Mouse (Mus musculus) stomach, postnatal 0 days (tissue): ENCODE measurements at regions not wholly inside any gene's neighbourhood (a gene's known extent, or its start where the extent isn't known, plus 50 kb on each side); places are given as distances from the start of the nearest gene placed in this dataset.

Experiments
- ATAC-seq: fragments of 200-750 bp; cut with Nextera tagmentation; 2 replicates; pipeline ENCODE4 v1.8.0; 2017; ENCODE audit not compliant: low FRiP score, low TSS enrichment
- DNase-seq: peaks from one replicate; pipeline ENCODE4 v3.0.0-alpha.2; 2016; ENCODE audit warnings: low spot score
- H3K27ac ChIP-seq: fragments of 300-500 bp; sonication (generic); replicated peaks from 2 replicates; pipeline ENCODE4 v1.5.1; 2014; ENCODE audit warnings: mild to moderate bottlenecking, control low read depth
- H3K27me3 ChIP-seq: fragments of 300-500 bp; sonication (generic); 2 replicates; pipeline ENCODE4 v1.6.1; 2014; ENCODE audit warnings: low read length; ENCODE audit not compliant: control insufficient read depth, insufficient read depth
- H3K36me3 ChIP-seq: fragments of 300-500 bp; sonication (generic); 2 replicates; pipeline ENCODE4 v1.6.1; 2014; ENCODE audit warnings: low read length, mixed read lengths; ENCODE audit not compliant: control insufficient read depth, insufficient read depth
- H3K4me1 ChIP-seq: fragments of 300-500 bp; sonication (generic); replicated peaks from 2 replicates; pipeline ENCODE4 v1.6.1; 2014; ENCODE audit warnings: antibody characterized with exemption; ENCODE audit not compliant: control insufficient read depth, insufficient read depth
- H3K4me2 ChIP-seq: fragments of 300-500 bp; sonication (generic); replicated peaks from 2 replicates; pipeline ENCODE4 v1.6.1; 2014; ENCODE audit warnings: low read depth, mild to moderate bottlenecking, control low read depth, moderate library complexity
- H3K4me3 ChIP-seq: fragments of 300-500 bp; sonication (generic); 2 replicates; pipeline ENCODE4 v1.5.1; 2014; ENCODE audit warnings: low read depth, low read length, control low read depth
- H3K9ac ChIP-seq: fragments of 300-500 bp; sonication (generic); 2 replicates; pipeline ENCODE4 v1.6.1; 2014; ENCODE audit warnings: mild to moderate bottlenecking, low read length, control low read depth, mixed read lengths
- H3K9me3 ChIP-seq: fragments of 300-500 bp; sonication (generic); 2 replicates; pipeline ENCODE4 v1.6.1; 2016; ENCODE audit warnings: low read length; ENCODE audit not compliant: control insufficient read depth
- CTCF ChIP-seq: IDR thresholded peaks from 2 replicates; pipeline ENCODE4 v1.5.1; 2016; ENCODE audit warnings: antibody characterized with exemption, low read depth, mild to moderate bottlenecking, moderate library complexity
- EP300 ChIP-seq: optimal IDR thresholded peaks from 2 replicates; pipeline ENCODE3; 2016; ENCODE audit warnings: antibody characterized with exemption
- WGBS: fragments of 180-500 bp; shearing (Covaris S2); extraction: QIAGEN DNeasy Blood & Tissue Kit; methylation state at CpG from one replicate; pipeline ENCODE4 v1.1.7; 2014; 5-methylcytosine and 5-hydroxymethylcytosine counted together

GRCm38 (mm10) chr13:82899686-82900085 lies 604.1 kb upstream of the Mef2c start:
- no peak overlapping the region for H3K9ac ChIP-seq
- no peak overlapping the region for H3K27ac ChIP-seq
- 74% methylated on average over 4 of the region's 4 CpGs for WGBS
- ATAC-seq (no peak), DNase-seq (no peak)
- H3K36me3 ChIP-seq: no peaks in the 10 kb centered on the region
- no peaks in the 10 kb centered on the region for H3K27me3 ChIP-seq
- H3K4me3 ChIP-seq: no peak overlapping the region
- TF ChIP-seq EP300: no peak
- TF ChIP-seq CTCF: no peak
- H3K4me2 ChIP-seq: no peak overlapping the region
- no peaks in the 10 kb centered on the region for H3K9me3 ChIP-seq
- no peaks in the 10 kb centered on the region for H3K4me1 ChIP-seq

DNA sequence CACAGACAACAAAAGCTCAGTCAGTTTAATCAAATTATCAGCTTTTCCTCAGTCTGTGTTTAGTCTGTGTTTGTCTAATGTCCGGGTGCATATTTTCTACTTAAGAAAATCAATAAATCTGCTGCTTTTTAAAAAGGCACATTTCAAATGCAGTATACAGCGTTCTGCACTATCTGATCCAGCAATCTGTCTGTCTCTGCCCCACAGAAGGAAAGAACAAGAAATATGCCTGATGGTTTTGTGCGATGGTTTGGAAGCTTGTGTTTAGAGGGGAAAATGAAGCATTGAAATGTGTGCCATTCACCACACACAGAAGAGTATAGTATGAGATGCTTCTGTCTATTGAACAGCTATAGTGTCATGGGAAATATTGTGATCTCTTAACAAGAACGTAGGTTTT lies 601.7 kb upstream of the Mef2c start:
- Histone ChIP-seq H3K9me3 (no peaks in the 10 kb centered on the region), H3K4me1 (no peaks in the 10 kb centered on the region), H3K4me3 (no peak overlapping the region), H3K27ac (no peak overlapping the region), H3K4me2 (no peak overlapping the region), H3K9ac (no peak overlapping the region), H3K27me3 (no peaks in the 10 kb centered on the region), H3K36me3 (no peaks in the 10 kb centered on the region)
- DNase-seq (no peak), ATAC-seq (no peak)
- no peak for TF ChIP-seq EP300
- TF ChIP-seq CTCF: no peak
- 40% methylated on average over 4 of the region's 4 CpGs for WGBS

- no peak for ATAC-seq
Observed at GRCm38 (mm10) chr13:82903637-82904036, 600.2 kb upstream of the Mef2c start.

DNA sequence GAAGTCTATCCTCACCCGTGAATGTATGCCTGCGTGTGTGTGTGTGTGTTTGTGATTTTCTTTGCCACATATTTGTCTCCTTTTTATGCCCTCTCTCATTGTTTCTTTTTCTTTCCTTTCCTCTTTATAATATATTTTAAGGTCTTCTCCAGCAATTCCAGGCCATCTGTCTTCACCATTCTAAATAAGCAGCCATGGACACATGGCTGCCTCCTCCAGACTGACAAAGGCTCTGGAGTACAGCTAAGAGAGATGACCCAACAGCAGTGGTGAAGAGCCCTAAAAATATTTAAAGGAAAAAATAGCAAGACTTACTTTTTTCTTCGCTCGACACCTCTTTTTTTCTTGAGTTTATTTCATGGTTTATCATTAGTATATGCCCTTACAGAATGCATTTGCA lies 596.1 kb upstream of the Mef2c start:
- no peaks in the 10 kb centered on the region for H3K36me3 ChIP-seq
- H3K4me2 ChIP-seq: no peak overlapping the region
- H3K9ac ChIP-seq: no peak overlapping the region
- no peak overlapping the region for H3K27ac ChIP-seq
- H3K4me3 ChIP-seq: no peak overlapping the region
- no peaks in the 10 kb centered on the region for H3K27me3 ChIP-seq
- ATAC-seq (no peak), DNase-seq (no peak)
- H3K9me3 ChIP-seq: no peaks in the 10 kb centered on the region
- no peaks in the 10 kb centered on the region for H3K4me1 ChIP-seq
- TF ChIP-seq EP300 (no peak), CTCF (no peak)
- WGBS: 84% methylated on average over 4 of the region's 4 CpGs

More at GRCm38 (mm10) chr13:82903637-82904036, 600.2 kb upstream of the Mef2c start:
- H3K9me3 ChIP-seq: no peaks in the 10 kb centered on the region
- TF ChIP-seq CTCF (no peak), EP300 (no peak)
- H3K27me3 ChIP-seq: no peaks in the 10 kb centered on the region
- DNase-seq: no peak
- H3K4me2 ChIP-seq: no peak overlapping the region
- no peak overlapping the region for H3K27ac ChIP-seq
- H3K9ac ChIP-seq: no peak overlapping the region
- H3K36me3 ChIP-seq: no peaks in the 10 kb centered on the region
- no peak overlapping the region for H3K4me3 ChIP-seq
- no peaks in the 10 kb centered on the region for H3K4me1 ChIP-seq

- no peak overlapping the region for H3K27ac ChIP-seq
- DNase-seq (no peak), ATAC-seq (no peak)
- TF ChIP-seq EP300 (no peak), CTCF (no peak)
- H3K9me3 ChIP-seq: no peaks in the 10 kb centered on the region
- H3K9ac ChIP-seq: no peak overlapping the region
- H3K27me3 ChIP-seq: no peaks in the 10 kb centered on the region
- H3K36me3 ChIP-seq: no peaks in the 10 kb centered on the region
- 90% methylated on average over 4 of the region's 4 CpGs for WGBS
- no peak overlapping the region for H3K4me2 ChIP-seq
- H3K4me1 ChIP-seq: no peaks in the 10 kb centered on the region
- no peak overlapping the region for H3K4me3 ChIP-seq
Observed at GRCm38 (mm10) chr13:82909151-82909550, 594.7 kb upstream of the Mef2c start.

- DNase-seq (no peak), ATAC-seq (no peak)
- no peak overlapping the region for H3K4me2 ChIP-seq
- H3K27ac ChIP-seq: no peak overlapping the region
- TF ChIP-seq CTCF: no peak
- no peak for TF ChIP-seq EP300
- H3K9me3 ChIP-seq: no peaks in the 10 kb centered on the region
- H3K4me1 ChIP-seq: no peaks in the 10 kb centered on the region
- no peaks in the 10 kb centered on the region for H3K27me3 ChIP-seq
- H3K4me3 ChIP-seq: no peak overlapping the region
- H3K9ac ChIP-seq: no peak overlapping the region
- 82% methylated on average over 8 of the region's 8 CpGs for WGBS
- H3K36me3 ChIP-seq: no peaks in the 10 kb centered on the region
Observed at GRCm38 (mm10) chr13:82912859-82913258, 591.0 kb upstream of the Mef2c start.
